Mouse (Mus musculus) retina, postnatal 7 days (tissue): Measurements from ENCODE around the gene Tex50.
"Not testable (repeated sequence)": the region's sequence is repeated elsewhere in the genome, so short reads cannot be mapped to it uniquely, and the experiment has no call there.

Experiments used
- DNase-seq: peaks from one replicate; pipeline ENCODE4 v3.0.0-alpha.2; 2012; ENCODE audit warnings: low read depth, low spot score

The Tex50 gene

DNA sequence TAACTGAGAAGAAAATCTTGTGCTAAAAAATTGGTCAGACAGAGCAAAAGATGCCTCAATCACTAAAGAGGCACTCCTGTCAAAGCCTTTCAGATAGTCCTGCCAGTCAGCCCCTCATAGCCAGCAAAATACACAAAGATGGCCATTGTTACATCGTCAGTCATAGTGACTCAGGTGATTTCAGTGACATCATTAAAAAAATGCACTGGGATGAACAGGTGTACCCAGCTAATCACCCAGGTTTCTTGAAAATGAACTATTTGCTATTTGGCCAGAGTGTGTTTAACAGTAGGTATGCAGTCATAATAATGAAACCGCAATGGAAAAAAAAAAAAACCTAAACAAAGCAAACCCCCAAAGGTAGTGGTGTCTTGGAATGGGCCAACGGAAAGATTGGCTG is at the start of gene Tex50:
Gene Tex50, minus strand, starts transcription at position 101 of the 400 bp plus-strand sequence.
- DNase-seq, result no peak

DNA sequence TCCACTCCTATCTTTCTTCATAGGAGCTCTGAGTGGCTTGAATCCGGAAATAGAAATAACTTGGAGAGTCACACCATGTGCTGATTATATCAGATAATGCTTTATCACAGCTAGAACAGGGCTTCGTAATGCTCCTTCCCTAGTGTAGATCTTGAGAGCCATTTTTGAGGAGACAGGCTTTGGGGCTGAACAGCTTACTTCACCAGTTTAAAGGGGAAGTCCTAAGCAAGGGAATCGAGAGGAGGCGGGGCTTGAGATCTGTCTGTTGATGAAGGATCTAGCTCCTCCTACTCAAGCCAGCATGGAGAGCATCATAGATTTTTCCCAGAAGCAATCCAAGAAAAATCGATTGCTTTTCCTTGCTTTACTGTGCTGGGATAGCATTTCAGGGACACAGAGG is 40.7 kb upstream of the Tex50 start:
- DNase-seq, result no peak

DNA sequence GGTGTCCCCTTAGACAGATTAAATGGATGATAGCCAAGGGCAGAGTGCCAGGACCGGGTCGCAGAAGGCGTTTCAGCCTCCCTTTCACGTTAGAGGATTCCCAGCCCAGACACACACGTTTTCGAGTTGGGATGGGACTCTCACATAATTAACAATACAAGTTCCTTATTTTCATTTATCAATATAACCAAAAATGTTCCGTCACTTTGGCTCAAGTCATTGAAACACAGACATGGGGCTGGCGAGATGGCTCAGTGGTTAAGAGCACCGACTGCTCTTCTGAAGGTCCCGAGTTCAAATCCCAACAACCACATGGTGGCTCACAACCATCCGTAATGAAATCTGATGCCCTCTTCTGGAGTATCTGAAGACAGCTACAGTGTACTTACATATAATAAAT is 37.2 kb upstream of the Tex50 start:
- DNase-seq, result not testable (repeated sequence)

DNA sequence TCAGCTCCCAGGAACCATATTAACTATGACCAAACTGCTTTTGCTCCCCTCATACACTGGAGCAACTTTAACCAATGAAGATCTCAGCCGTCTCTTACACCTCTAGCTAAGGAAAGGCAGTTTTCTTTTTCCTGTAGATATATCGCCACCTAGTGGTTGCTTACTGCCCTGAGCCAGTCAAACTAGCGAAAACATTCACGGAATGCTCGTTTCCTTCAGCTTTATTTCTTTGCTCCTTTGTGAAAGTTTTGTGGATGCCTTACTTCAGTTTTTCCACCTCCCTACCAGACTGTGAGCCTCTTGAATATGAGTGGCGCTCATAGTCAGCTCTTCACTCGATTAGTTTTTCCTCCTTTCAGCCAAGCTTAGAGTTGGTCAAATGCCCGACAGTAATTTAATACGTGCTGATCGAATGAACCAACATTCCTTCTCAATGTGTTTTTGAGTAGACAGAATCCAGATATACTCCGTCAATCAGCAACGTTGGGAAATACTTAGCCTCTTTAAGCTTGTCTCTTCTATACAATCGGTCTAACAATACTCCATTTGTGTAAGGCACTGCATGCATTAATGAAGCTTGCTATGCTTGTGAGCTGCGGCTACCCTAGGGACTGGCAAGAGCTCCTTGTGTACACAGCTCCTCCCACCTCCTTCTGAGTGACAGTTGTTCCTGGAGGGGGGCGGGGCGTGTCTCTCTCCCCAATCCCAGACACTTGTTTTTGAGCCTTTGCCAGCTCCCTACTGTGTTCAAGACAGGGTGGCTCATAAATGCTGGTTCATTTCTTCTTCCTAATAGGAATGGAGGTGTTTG is 36.6 kb upstream of the Tex50 start:
- DNase-seq, result peak; percentile 56

DNA sequence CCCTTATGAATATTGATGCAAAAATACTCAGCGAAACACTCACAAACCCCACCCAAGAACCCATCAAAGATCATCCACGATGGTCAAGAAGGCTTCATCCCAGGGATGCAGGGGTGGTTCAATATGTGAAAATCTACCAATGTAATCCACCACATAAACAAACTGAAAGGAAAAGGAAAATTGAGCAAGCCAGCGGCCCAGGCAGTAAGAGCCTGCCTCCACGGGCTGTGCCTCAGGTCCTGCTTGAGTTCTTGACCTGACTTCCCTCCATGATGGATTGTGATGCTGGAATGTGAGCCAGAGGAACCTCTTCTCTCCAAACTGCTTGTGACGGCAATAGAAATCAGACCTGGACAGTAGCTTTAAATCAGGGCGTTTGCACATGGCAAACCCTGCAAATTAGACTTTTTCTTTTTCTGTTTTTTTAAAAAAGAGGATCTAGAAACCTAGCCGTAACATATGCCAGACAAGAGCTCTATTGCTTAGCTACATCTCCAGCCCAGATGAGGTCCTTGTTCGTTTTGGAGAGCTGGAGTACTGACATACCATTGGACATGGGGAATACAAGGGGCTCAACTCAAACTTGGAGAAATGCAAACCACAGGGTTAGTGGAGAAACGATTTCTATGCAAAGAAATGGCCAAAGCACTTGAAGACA is 31.3 kb upstream of the Tex50 start:
- DNase-seq, result no peak

DNA sequence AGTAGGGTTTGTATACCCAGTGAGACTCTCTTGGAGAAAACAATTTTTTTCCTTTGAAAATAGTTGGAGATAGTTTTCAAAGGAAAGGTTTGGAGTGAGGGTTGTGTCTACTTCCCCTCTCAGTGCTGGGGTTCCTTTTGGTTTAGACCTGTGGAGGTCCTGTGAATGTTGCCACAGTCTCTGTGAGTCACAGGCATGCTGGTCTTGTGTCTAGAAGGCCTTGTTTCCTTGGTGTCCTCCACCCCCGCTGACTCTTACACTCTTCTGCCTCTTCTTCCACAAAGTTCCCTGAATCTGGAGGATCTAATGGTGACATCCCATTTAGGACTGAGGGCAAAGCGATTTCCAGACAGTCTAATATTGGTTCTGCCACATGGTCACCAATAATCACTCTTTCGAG is 26.3 kb upstream of the Tex50 start:
- no peak for DNase-seq

DNA sequence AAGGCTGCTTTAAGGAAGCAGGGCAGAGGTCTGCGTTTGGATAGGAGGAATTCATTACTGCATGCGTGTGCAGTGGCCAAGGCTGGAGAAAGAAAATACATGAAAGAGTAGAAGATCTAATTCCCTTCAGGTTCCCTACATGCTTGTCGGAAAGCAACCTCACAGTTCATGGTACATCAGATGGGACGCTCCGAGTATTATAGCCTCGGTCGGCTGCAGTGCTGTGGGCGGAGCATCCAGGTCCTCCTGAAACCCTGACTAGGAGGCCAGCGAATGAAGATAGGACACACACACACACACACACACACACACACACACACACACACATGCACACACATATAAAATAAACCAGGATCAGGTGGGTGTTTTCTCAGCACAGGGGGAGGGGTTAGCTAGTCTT is 24.6 kb upstream of the Tex50 start:
- DNase-seq, result no peak

DNA sequence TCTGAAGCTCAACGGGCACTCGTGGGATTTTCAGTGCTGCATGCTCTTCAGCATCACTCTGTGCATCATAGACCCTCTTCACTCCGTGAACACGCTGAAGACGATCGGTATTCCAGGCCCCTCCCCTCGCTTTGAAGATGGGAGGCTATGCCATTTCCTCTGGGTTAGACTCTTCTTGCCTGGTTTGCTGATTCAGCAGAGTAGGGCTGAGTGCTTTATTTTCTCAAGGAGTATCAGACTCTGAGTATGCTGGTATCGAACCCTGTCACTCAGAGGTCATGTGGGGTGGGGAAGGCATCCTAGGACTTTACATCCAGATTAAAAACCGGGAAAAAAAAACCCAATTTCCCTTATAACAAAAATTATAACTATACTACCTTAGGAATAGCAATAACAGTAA is 23.3 kb upstream of the Tex50 start:
- DNase-seq, result no peak

DNA sequence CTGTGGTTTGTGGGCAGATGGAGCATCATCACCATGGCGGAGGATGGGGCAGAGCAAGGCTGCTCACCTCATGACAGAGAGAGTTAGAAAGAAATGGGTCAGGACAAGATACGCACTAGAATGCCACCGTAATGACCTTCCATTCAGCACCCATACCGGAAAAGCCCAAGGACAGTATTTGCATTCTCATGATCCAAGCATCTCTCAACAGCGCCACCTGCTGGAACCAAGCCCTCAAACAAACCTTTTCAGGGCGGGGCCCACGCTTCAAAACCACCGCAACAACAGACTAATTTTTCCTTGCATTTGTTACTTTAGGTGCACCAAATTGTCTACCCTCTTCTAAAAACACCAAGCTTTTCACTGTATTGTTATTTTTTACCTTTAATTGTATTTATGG is 21.6 kb upstream of the Tex50 start:
- peak; percentile 31 for DNase-seq

DNA sequence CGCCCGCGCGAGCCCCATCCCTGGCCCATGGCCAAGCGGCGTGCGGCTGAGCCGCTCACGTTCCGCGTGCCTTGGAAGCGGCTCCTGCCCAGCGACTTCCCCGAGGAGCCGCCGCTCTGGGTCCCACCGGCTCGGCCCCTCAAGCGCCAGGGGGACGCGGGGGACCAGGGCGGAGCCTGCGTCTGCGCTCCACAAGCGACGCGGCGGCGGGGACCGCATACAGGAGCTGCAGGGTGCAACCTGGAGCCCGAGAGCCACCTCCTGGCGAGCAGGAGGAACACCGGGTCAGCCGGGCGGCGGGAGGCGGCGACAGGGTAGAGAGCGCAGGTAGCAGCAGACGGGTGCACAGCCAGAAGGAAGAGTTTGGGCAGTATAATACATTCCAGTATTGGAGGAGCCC is 11.5 kb upstream of the Tex50 start:
- DNase-seq, result peak; percentile 61

DNA sequence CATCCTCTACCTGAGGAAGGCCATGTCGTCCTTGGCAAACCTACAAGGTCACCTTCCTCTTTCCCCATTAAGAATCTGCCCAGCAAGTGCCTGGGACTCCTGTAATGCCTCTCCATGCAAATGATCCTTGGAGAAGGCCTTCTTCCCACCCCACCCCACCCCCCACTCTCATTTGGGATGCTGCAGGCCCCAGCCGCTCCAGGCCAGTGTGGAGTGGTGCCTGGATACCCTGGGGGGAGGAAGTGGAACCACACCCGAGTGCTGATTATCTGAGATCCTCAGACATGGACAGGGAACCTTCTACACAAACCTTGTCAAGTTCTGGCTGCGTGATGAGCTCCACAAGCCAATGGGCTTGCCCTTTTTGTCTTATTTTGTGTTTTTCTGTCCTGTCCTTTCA is 1.2 kb upstream of the Tex50 start:
- no peak for DNase-seq

DNA sequence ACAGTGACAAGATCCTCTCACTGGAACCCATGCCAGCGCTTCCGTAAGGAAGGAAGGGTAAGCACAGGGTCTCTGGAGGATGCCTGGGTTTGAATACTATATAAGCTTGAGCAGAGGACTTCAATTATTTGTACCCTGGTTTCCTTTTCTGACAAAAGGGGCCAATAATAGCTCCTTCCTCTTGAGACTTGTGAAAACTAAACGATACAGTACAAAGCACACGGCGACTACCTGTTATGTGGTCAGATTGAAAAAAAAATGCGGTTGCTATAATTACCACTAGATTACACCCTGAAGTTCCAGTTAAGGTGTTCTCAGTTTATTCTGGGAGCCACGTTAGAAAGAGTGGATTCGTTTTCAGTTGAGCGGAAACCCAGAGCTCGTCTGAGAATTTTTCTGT is 2.6 kb downstream of the Tex50 start:
- no peak for DNase-seq

DNA sequence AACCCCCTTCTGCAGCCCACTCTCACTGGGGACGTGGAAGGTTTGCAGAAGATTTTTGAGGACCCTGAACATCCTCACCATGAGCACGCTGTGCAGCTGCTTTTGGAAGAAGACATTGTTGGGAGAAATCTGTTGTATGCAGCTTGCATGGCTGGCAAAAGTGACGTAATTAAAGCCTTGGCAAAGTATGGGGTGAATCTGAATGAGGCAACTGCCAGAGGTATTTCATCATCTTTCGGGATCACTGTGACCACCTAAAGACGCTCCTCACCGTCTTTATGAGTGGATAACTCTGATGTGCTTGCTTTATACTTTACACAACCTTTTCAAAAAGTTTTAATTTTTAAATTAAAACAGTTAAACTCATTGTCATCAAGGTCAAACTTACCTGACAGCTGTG is 8.0 kb downstream of the Tex50 start:
- DNase-seq, result no peak

DNA sequence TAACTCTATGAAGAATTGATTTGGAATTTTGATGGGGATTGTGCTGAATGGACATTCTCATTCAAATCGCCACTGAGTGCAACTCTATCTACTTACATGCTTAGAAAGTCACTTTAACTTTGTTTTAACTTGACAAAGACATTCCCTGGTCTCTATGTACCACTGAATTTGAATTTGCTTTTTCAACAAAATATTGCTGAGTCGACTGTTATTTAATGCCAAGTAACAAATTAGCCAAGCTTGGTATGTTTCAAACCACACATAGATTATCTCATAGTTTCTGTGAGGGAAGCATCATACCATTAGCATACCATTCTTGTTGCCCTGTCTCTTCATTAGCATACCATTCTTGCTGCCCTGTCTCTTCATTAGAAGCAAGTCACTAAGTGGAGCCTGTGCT is 11.2 kb downstream of the Tex50 start:
- no peak for DNase-seq

DNA sequence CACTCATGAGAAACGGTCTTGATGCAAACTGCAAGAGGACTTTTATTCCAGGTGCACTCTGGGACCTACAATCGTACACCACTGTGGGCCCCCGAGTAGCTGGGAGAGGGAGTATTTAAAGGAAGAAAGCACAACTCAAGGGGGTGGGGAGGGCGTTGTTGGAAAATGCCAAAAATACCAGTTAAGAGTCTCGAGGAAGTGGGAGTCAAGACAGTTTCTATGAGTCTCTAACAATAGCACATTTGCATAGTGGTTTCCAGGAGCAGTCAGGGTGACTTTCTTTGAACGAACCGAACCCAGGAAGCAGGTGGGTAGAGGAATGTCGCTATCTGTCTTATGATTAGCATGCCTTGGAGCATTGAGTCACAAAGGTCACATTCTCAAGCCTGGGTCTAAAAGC is 13.5 kb downstream of the Tex50 start:
- not testable (repeated sequence) for DNase-seq

DNA sequence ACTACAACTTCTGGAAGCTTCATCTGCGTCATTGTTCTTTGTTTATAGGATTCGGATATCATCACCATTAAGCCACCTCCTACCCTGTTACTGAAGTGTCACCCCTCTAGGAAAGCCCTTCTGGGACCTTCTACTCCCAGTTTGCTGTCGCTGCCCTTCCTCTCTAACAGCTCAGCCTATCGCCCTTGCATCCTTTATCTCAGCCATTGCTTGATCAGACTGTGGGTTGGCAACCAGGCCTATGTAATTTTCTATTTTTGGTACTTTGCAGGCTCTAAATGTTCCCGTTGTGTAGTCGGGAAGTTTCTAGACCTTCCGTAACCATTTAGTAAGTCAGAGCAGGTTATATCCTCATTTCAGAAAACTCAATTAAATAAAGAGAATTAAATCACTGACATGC is 15.9 kb downstream of the Tex50 start:
- no peak for DNase-seq

DNA sequence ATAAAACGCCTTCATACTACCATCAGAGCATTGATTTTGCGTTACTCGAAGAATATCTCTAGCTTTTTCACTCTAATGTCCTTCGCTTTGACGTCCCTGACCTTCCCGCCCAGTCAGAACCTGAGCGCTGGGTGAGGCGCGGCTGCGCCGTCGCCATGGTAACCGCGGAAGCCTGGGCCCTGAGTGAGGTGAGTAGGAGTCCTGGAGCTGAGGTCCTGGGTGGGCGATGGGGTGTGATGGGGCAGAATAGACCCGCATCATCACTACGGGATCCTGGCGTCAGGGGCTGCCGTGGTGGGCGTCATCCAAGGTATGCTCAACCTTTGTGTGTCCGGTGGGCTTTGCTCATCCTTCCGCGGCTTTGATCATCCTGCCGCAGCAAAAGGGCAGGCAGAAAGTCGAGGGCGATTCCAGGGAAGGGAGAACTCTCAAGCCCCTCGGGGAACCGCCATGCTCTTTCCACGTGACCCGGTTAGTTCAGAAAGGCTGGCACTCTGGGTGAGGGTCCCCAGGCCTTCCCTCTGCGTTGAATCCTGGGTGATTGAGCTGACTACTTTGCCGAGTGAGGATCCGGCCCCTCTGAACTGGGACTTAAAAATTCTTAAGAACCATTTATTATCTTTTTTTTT is 16.5 kb downstream of the Tex50 start, which contains the start of gene Ankrd45:
Gene Ankrd45, plus strand, starts transcription at position 161 of the 629 bp plus-strand sequence.
- no peak for DNase-seq

DNA sequence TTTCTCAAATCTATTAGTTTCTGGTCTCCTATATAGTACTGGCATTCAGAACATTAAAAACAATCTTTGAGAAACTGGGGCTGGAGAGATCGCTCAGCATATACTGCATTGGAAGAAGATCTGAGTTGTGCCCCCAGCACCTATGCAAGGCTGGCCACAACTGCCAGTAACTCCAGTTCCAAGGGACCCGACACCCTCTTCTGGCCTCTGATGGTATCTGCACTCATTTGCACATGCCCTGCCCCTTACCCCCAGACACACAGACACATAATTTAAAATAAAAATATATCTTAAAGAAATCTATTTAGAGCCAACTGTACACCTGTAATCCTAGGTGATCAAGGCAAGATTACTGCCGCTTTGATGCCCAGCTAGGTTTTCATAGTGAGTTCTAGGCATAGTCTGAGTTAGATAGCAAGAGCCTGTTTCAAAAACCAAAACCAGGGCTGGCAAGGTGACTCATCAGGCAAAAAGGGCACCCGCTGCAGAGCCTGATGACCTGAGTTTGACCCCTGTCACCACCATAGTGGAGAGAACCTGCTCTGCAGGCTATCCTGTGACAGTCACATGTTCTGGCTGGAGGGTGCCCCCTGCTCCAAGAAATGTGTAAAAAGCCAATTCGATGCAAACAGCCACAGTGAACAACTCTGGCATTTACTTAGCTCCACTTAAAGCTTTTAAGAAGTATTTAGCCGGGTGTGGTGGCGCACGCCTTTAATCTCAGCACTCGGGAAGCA is 18.9 kb downstream of the Tex50 start:
- DNase-seq, result no peak

DNA sequence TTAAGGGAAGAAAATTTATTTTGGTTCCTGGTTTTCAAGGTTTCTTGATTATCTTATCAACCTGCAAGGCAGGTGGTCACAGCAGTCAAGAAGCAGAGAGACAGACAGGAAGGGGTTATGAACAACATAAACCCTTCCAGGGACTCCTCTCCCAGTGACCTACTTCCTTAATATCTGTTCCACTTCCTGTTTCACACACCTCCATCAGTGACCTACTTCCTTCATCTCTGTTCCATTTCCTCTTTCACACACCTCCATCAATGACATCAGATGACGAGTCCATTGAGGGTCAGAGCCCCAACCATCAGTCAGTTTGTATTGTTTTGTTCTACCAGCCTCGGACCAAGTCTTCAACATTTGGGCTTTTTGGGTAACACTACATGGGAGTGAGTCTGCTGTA is 19.6 kb downstream of the Tex50 start:
- no peak for DNase-seq

DNA sequence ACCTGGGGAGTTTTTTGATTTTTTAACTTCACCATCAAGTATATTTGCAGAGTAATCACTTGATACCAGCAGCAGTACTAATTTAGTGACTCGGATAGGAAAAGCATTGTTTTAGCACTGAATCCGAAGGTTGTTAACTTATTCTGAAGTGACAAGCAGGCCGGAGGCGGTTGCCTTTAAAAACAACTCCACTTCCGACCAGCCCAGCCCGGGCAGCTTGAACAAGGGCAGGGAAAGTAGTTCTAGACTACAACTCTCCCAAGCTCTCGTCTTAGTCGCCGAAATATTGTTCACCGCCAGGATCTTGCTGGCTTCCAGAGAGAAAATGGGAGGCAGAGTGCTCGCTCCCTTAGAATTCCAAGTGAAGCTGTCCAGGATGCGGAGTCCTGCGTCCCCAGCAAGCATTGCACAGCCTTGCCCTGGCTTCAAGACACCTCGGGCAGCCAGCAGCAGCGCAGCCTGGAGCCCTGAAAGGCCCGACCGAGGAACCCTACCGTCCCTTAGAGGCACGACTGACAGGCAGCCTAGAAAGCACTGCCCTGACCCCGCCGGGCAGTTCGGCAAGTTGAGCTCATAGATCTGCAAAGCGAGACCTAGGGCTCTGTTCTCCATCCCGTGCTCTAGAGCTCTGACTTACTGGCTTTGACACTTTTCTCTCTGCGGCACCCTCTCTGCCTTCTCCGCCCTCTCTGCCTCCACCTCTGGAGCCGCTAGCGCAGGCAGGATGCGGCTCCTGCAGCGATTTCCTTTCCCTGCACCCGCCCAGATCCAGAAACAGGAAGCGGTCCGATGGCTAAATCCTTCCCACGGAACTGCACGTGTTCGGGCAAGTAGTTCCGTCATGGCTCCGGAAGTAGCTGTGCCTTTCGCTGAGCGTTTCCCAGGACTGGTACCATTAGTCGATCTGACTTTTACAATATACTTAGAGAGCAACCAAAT is 28.1 kb downstream of the Tex50 start, which contains the start of gene Klhl20:
Gene Klhl20, minus strand, starts transcription at position 786 of the 939 bp plus-strand sequence.
- peak; percentile 95 for DNase-seq

DNA sequence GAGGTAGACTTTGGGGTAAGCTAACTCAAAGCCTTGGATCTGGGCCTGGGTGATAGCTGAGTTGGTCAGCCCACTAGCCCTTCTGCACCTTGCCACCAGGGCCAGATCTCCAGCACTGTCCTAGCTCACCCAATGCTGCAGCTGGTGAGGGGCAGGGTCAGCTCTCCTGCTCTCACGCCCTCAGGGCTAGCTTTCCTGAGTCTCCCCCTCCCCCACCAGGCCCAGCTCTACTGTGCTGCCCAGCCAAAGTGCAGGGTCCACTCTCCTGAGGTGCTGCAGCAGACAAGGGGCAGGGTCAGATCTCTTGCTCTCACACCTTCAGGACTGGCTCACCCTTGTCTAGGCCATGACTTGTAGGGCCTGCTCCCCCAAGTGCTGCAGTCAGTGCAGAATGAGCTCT is 32.7 kb downstream of the Tex50 start:
- DNase-seq, result no peak
